Mouse (Mus musculus): ENCODE data around the gene Gm45015. TPM values are rescaled to one million over a fixed set of nuclear protein-coding genes. Genes with fewer than 3 reads are reported as not detected.
"Not testable (repeated sequence)": the region's sequence is repeated elsewhere in the genome, so short reads cannot be mapped to it uniquely, and the experiment has no call there.

Gene Gm45015
- total RNA-seq (2021) = not detected

DNA sequence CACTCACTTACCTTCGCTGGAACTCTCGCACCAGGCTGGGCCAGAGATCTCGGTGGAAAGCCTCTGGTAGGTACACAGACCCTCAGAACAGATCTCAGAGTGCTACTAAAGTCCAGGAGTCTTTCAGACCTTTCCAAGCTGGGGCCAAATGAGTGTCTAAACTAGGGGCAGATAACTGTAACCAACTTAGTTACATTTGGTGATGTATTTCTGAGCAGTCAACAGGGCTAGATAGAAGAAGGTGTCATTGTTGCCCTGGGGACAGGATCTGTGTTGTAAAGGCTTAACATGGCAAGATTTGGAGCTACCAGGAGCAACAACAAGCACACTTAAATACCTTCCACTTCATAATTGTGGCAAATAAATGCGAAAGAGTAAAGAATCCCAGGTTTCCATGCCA lies at the start of gene Gm45015:
Gene Gm45015 (minus strand): TSS at position 101 of the 400 bp plus-strand sequence.
- no peak for DNase-seq

DNA sequence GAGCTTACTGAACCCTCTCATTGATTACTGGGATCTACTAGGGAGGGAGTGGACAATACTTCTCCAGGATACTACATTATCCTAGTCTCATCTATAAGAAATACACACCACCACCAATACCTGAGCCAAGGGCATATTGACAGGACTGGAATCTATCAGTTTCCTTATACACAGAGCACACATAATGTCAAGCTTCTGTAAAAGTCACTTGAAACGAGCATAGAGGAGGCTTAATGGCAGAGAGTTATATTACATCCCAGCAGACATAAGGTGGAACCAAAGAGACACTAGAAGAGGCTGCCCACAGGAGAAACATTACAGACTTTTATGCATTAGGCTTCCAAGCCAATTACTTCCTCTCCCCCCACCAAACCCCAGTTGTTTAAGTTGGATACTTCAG lies 48.3 kb upstream of the Gm45015 start:
- no peak for DNase-seq

DNA sequence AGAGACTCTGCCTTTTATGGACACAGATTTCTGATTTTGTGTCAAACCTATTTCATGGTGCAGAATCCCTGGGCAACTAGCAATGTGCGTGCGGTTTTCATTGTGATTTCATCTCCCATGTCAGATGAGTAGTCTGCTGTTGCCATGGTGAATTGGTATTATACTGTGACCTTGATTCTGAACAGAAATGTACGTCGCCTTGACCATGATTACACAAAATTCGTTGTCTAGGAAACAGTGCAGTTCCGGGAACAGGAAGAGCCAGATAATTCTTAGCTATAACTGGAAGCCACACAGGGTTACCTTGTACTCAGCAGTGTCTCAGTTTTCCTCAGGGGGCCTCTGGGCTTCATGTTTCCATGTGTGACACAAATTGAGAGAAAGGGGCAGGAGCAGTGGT lies 47.8 kb upstream of the Gm45015 start:
- DNase-seq = peak in 1 of 2 experiments; percentile 6

DNA sequence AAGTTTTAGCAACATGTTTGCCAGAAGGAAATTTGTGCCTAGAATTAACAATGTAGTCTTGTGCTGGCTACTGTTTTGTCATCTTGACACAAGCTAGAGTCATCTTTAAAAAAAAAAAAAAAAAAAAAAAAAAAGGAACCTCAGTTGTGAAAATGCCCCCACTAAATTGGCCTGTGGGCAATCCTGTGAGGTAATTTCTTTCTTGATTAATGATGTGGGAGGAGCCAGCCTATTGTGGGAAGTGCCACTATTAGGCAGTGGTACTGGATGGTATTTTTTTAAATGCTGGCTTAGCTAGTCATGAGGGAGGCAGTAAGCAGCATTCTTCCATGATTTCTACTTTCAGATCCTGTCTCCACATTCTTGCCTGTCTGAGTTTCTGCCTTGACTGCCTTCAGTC lies 26.7 kb upstream of the Gm45015 start:
- DNase-seq = no peak

DNA sequence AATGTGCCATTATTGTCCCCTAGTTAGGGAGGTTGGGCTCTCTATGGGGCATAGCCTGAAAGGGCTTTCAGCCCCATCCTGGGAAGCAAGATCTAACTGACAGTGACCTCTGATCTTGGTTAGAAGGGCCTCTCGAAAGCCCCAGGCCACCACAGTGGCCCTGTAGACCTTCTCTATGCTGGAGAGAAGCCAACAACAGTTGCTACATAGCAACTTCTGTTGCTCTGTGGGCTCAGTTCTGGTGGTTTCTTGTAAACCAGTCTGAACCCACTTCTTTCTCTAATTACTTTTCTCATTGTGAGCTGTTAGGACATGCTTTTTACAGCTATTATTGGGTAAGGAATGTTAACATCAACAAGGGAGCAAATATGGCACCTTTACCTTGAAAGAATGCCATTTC lies 20.1 kb upstream of the Gm45015 start:
- no peak for DNase-seq

DNA sequence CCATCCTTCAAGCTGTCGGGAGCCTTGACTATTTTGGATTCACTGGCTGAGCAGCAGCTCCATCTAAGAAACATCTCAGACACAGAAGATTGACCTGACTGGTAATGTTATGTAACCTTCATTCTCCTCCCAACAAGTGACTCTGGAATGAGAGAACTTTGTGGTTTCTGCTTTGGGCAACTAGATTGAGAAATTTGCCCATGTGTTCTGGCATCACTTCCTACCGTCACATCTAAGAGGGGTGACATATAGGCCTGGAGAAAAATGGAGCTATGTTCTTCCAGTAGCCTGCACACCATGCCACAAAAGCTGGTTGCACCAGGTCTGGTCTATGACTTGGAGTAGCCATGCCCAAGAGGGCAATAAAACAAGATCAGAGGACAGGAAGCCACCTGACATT lies 19.5 kb upstream of the Gm45015 start:
- no peak for DNase-seq

DNA sequence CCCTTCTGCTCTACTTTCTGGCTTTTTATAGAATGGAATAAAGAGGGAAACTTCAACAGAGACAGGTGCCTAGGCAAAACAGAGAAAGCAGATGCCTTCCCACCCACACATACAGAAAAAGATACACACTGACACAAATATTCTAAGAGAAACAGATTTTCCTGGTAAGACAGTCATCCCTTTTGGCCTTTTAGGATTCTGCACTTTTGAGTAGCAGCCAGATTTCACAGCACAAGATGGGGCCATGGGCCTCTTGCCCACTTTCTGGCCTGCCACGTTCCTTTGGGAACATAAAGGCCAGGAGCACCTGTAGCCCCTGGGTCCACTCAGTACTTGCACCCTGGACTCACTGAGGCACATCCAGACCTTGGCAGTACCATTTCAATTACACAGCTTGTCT lies 7.7 kb upstream of the Gm45015 start:
- DNase-seq = no peak

DNA sequence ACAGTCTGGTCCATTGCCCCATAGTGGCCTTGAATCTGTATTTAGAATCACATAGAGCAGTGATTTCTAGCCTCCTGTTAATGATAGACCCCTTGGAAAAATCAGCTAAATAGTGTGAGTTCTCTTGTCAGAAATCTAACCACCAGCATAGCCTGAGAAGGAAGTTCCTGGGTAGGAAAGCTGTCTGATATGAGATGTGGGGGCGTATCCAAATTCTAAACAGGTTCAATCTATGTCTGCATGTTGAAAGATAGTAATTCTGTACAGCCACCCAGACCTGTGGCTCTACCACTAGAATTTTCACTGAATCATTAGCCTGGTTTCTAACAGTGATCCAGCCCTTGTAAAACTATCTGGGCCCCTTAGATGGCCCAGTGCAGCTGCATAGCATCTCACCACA lies 7.2 kb upstream of the Gm45015 start:
- no peak for DNase-seq

DNA sequence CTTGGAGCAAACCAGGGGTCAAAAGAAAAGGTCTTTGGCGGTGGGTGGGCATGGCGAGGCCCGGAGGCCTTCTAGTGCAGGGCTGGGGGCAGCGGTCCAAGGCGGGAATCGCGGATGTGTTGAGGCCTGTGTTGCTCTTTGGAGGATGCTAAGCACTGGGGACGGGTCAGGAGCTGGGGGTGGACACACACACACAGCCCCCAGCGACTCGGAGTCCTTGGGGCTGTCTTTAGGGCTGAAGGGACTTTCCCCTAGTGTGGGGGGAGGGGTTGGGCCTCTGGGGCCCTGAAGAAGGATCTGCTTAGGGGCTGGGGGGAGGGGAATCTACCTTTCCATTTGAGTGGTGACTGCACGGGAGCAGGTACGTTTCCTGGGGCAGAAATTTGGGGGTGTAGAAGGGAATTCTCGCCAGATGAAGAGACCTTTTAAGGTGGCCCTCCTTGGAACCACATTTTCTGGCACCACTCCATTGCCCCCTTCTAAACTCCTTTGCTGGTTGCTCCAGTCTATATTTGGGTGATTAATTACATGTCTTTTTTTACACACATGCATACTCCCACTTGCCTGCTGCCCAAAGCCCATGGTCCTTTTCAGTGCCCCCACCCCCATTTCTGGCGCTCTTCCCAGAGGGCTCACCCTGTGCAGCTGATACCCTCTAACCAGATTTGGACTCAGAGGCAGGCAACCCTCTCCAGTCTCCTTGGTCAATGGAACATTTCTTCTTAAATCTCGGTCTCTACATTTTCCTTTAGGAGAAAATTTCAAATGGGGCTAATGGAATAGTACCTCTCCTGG lies 6.5 kb upstream of the Gm45015 start:
- DNase-seq = peak in 1 of 2 experiments; percentile 10

DNA sequence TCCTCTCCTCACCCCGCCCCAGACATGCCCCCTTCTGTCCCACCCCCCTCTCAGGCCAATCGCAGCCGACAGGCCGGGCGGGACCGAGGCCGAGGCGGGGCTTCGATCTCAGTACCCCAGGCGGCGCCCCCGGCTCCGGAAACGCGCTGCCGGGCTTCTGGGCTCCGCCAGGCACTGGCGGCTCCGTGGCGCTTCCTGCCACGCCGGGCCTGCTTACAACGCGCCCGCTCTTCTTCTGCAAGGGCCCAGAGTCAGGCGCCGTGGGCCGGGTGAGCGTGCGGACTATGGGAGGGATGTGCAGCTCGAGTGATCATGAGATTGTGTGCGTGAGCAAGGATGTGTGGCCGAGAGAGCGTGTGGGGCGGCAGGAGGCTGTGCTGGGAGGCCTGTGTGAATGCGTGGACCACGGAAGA lies 5.8 kb upstream of the Gm45015 start, which contains the start of gene Zfp275:
Gene Zfp275 (plus strand): TSS at position 139 of the 413 bp plus-strand sequence.
- peak; percentile 67 to 68 for DNase-seq

DNA sequence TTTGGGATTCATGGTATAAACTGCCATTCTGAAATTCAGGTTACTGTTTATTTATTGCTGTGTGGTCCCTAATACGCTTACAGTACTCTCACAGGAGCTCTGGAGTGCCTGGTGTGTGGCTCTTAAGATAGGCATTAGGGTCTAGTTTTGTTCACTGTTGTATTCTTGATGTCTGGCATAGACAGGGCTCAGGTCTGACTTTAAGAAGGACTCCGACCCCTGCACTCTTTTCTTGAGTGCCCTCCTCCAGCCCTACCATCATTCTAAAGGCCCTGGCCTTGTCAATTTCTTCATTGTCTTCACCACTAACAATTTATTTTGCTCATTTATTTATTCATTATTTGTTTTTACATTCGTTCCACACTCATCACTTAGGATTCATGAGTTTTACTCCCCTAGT lies 5.4 kb upstream of the Gm45015 start:
- DNase-seq = no peak

DNA sequence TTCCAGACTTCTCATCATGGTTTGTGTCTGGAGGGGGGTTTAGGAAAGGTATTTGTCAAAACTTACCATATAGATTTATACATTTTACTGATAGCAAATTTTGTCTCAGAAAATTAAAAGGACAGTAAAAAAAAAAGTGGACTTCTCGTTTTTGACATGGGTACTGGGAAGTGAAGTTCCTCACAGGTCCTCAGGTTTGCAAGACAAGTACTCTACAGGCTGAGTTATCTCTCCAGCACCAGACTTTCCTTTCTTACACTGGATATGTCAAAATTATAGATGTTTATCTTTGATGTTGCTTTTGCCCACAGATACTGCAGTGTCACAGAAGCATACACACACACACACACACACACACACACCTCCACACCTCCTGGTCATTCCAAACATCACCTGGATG lies 4.8 kb upstream of the Gm45015 start:
- no peak for DNase-seq

DNA sequence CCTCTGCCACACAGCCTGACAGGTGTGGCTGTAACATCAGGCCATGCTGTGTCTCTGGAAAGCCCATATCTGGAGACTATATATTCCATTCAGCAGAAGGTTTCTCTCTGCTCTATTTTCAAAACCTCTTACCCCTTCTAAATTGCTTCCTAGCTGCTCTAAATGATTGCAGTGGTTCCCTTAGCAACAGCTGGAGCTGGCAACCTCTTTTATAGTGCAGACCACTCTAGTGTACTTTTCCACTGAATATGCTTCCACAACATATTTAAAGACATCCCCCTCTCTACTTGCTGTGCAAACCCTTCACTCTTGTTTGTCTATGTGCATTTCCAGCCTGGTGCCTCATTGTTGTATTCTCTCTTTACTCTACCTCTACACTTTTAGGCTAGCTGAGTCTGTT lies 3.1 kb downstream of the Gm45015 start:
- DNase-seq = no peak

DNA sequence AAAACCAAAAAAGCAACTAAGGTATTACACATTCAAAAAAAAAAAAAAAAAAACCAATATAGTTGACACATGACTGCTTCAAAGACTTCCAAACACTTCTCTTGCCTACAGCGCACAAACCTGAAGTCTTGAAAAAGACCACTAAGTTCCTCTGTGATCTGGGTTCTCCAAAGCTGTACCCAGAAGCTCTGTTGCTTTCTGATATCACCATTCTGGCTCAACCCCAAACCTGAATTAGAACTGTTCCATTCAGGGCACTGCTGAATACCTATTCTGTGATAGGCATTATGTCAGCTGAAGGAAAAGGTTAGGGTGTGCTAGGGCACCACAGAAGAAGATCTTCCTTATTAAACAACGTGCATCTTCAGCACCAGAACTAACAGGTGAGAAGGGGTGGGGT lies 9.4 kb downstream of the Gm45015 start:
- no peak for DNase-seq

DNA sequence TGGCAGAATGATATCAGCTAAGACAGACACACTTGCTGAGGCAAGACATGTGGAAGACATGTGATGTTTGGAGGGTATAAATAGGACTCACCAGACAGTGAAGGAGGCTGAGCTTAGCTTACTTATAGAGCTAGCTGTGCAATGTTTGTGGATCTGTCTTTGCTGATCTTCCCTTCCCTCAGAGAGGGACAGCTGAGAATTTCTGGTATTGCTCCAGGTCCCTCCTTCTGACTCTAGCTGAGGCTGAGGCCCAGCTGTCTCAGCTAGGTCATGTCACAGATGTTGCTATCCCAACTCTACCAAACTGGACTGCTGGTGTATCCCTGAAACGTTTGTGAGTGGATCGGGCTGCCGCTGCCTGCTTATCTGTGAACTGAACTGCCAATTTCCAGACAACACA lies 15.6 kb downstream of the Gm45015 start:
- DNase-seq = no peak

DNA sequence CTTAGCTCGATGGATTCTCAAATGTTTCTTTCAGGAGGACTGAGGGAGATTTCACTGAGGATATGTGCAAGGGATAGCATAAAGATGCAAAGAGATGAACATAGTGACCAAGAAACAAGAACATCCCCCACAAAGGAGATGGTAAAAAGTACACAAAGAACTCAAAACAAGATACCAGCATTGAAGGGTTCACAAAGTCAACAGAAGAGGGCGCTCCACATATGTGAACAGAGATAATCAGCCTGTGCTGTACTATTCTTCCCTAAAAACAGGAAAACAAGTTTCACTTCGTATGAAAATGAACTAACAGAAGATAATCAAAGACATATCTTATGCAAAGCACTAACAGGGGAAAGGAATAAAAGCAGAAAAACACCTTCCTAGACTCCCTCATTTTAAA lies 24.1 kb downstream of the Gm45015 start:
- peak in 1 of 2 experiments; percentile 10 for DNase-seq

DNA sequence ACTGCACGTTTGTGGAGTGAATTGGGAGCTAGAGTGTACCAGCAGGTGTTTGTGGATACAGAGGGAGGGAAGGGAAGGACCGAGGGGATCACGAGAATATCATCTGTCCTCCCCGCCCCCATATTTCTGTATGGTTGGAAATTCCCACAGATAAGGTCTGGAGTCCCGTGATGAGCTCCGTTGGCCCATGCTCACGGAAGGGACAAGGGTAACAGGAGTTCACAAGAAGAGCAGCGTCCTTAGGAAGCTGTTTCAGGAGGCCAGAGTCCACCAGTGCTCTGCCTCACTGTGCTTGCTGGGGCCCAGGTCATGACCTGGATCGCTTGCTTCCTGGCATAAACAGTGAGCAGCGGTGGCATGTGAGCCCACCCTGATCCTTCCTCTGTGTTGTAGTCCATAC lies 40.9 kb downstream of the Gm45015 start:
- not testable (repeated sequence) for DNase-seq

DNA sequence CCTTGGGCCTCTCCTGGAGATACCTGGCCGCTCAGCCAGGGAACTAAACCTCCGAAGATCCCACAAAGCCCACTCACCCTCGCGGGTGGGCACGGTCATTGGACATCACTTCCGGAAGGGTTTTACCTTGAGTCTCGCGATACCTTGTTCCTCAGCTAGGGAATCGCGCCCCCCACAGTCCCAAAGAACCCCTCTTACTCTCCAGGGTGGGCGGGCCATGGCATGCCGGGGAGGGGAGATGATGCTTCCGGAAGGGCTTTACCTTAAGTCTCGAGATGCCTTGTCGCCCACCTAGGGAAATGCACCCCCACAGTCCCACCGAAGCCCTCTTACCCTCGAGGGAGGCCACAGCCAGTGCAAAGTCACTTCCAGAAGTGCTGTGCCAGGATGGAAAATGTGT lies 43.8 kb downstream of the Gm45015 start, which contains the start of the genes Xlr5a and Xlr5c:
Gene Xlr5a (minus strand): TSS at position 101 of the 400 bp plus-strand sequence.
Gene Xlr5c (minus strand): TSS at position 101 of the 400 bp plus-strand sequence.
- not testable (repeated sequence) for DNase-seq

Other genes starting within 250 kb of the Gm45015 start
- gene Xlr3a, start 239.7 kb downstream of the Gm45015 start, total RNA-seq (2021) = 1 to 10 TPM; 2.2 to 2.7 TPM
- gene Gm14685, start 219.8 kb downstream of the Gm45015 start, total RNA-seq (2021) = 1 to 10 TPM; 2.4 to 2.7 TPM
- gene Xlr5b, start 188.0 kb downstream of the Gm45015 start, total RNA-seq (2021) = not detected
- 1 to 10 TPM; 1.6 to 2.7 TPM for gene DXBay18, start 187.4 kb downstream of the Gm45015 start, total RNA-seq (2021)
- gene Spin2d, start 159.9 kb downstream of the Gm45015 start, total RNA-seq (2021) = not detected
- 10 to 100 TPM in 1 of 2 experiments, 1 to 10 TPM in 1; 4.1 to 14.2 TPM for gene Xlr3b, start 144.6 kb downstream of the Gm45015 start, total RNA-seq (2021)
- 1 to 10 TPM in 1 of 2 experiments, under 1 TPM in 1; 0.37 to 4.8 TPM for gene Xlr4b, start 122.5 kb downstream of the Gm45015 start, total RNA-seq (2021)
- 10 to 100 TPM; 15.2 to 15.6 TPM for gene F8a, start 108.5 kb downstream of the Gm45015 start, total RNA-seq (2021)
- under 1 TPM in 1 of 2 experiments, not detected in 1; 0.73 TPM for gene Xlr4c, start 93.7 kb downstream of the Gm45015 start, total RNA-seq (2021)
- gene Xlr3c, start 71.5 kb downstream of the Gm45015 start, total RNA-seq (2021) = not detected
- gene Xlr5a, start 43.9 kb downstream of the Gm45015 start, total RNA-seq (2021) = under 1 TPM in 1 of 2 experiments, not detected in 1; 0.33 TPM
- gene Xlr5c, start 43.9 kb downstream of the Gm45015 start, total RNA-seq (2021) = not detected
- gene Zfp275, start 5.8 kb upstream of the Gm45015 start, total RNA-seq (2021) = 10 to 100 TPM; 11.4 to 11.5 TPM
- gene Gm18336, start 61.9 kb upstream of the Gm45015 start, total RNA-seq (2021) = under 1 TPM in 1 of 2 experiments, not detected in 1; 0.15 TPM
- gene Zfp92, start 74.3 kb upstream of the Gm45015 start, total RNA-seq (2021) = 1 to 10 TPM; 2.1 to 2.9 TPM
- not detected for gene Trex2, start 98.5 kb upstream of the Gm45015 start, total RNA-seq (2021)
- 1 to 10 TPM; 5.8 to 8.0 TPM for gene Haus7, start 122.2 kb upstream of the Gm45015 start, total RNA-seq (2021)
- 10 to 100 TPM; 15.5 to 19.3 TPM for gene Bgn, start 146.8 kb upstream of the Gm45015 start, total RNA-seq (2021)
- 100 to 1,000 TPM; 151 to 152 TPM for gene Atp2b3, start 166.2 kb upstream of the Gm45015 start, total RNA-seq (2021)

Measured in layer of hippocampus, postnatal 36 days (tissue).